Mouse (Mus musculus) spleen, postnatal 10 days (tissue): ENCODE data around the gene Zfp536.
A peak's percentile ranks its signal among the peaks of the same experiment; 100 is the strongest.

Experiments
- DNase-seq, 2 experiments: peaks; one replicate each; pipeline ENCODE4 v3.0.0; 2021 to 2022; ENCODE audit warnings: low spot score in 2 of 2

The Zfp536 gene

GRCm38 (mm10) chr7:37553646-37554045, 219.8 kb downstream of the Zfp536 start:
- no peak for DNase-seq

- no peak for DNase-seq
Observed at GRCm38 (mm10) chr7:37552384-37552783, 221.1 kb downstream of the Zfp536 start.

- DNase-seq, result no peak
Observed at GRCm38 (mm10) chr7:37548805-37549204, 224.6 kb downstream of the Zfp536 start.

GRCm38 (mm10) chr7:37544011-37544410, 229.4 kb downstream of the Zfp536 start:
- DNase-seq, result no peak

GRCm38 (mm10) chr7:37542951-37543350, 230.5 kb downstream of the Zfp536 start:
- no peak for DNase-seq

GRCm38 (mm10) chr7:37531166-37531565, 242.3 kb downstream of the Zfp536 start:
- no peak for DNase-seq

GRCm38 (mm10) chr7:37528311-37528710, 245.1 kb downstream of the Zfp536 start:
- DNase-seq, result no peak

GRCm38 (mm10) chr7:37527890-37528289, 245.6 kb downstream of the Zfp536 start:
- no peak for DNase-seq

- DNase-seq, result no peak
Observed at GRCm38 (mm10) chr7:37521407-37521806, 252.0 kb downstream of the Zfp536 start.

- DNase-seq, result no peak
Observed at GRCm38 (mm10) chr7:37510933-37511675, 262.3 kb downstream of the Zfp536 start.

- DNase-seq, result no peak
Observed at GRCm38 (mm10) chr7:37509700-37510099, 263.7 kb downstream of the Zfp536 start.

GRCm38 (mm10) chr7:37505548-37505947, 267.9 kb downstream of the Zfp536 start:
- DNase-seq, result no peak

GRCm38 (mm10) chr7:37505096-37505495, 268.3 kb downstream of the Zfp536 start:
- DNase-seq, result no peak

- DNase-seq, result no peak
Observed at GRCm38 (mm10) chr7:37498881-37499280, 274.6 kb downstream of the Zfp536 start.

- no peak for DNase-seq
Observed at GRCm38 (mm10) chr7:37496491-37496890, 276.9 kb downstream of the Zfp536 start.

- DNase-seq, result no peak
Observed at GRCm38 (mm10) chr7:37490312-37490711, 283.1 kb downstream of the Zfp536 start.

- DNase-seq, result no peak
Observed at GRCm38 (mm10) chr7:37484946-37485345, 288.5 kb downstream of the Zfp536 start.

- peak in 1 of 2 experiments; percentile 20 for DNase-seq
Observed at GRCm38 (mm10) chr7:37482564-37482963, 290.9 kb downstream of the Zfp536 start.

GRCm38 (mm10) chr7:37481165-37481564, 292.3 kb downstream of the Zfp536 start:
- no peak for DNase-seq

GRCm38 (mm10) chr7:37477309-37477708, 296.1 kb downstream of the Zfp536 start:
- DNase-seq, result no peak

- no peak for DNase-seq
Observed at GRCm38 (mm10) chr7:37475485-37475884, 298.0 kb downstream of the Zfp536 start.

GRCm38 (mm10) chr7:37474284-37474683, 299.2 kb downstream of the Zfp536 start:
- no peak for DNase-seq

GRCm38 (mm10) chr7:37473311-37474084, 299.9 kb downstream of the Zfp536 start:
- no peak for DNase-seq
